Mouse (Mus musculus) forebrain, embryonic 15.5 days (tissue): ENCODE results near the gene Irak3. TPM values are rescaled to one million over a fixed set of nuclear protein-coding genes. Genes with fewer than 3 reads are reported as not detected.
"Not testable (repeated sequence)": the region's sequence is repeated elsewhere in the genome, so short reads cannot be mapped to it uniquely, and the experiment has no call there.

ENCODE experiments used
- ATAC-seq: fragments of 200-750 bp; cut with Nextera tagmentation; replicated peaks from 2 replicates; pipeline ENCODE4 v1.8.0; 2017; ENCODE audit warnings: mild to moderate bottlenecking, moderate TSS enrichment, moderate library complexity
- H3K27ac ChIP-seq: fragments of 300-500 bp; sonication (generic); replicated peaks from 2 replicates; pipeline ENCODE4 v1.5.1; 2015; ENCODE audit warnings: mild to moderate bottlenecking, inconsistent platforms
- H3K27me3 ChIP-seq: fragments of 300-500 bp; sonication (generic); 2 replicates; pipeline ENCODE4 v1.6.1; 2015; ENCODE audit warnings: inconsistent platforms
- H3K36me3 ChIP-seq: fragments of 300-500 bp; sonication (generic); 2 replicates; pipeline ENCODE4 v1.6.1; 2015; ENCODE audit warnings: mild to moderate bottlenecking, inconsistent platforms
- H3K4me1 ChIP-seq: fragments of 300-500 bp; sonication (generic); 2 replicates; pipeline ENCODE4 v1.6.1; 2015; ENCODE audit warnings: inconsistent platforms
- H3K4me2 ChIP-seq: fragments of 300-500 bp; sonication (generic); replicated peaks from 2 replicates; pipeline ENCODE4 v1.6.1; 2015; ENCODE audit warnings: mild to moderate bottlenecking, inconsistent platforms
- H3K4me3 ChIP-seq: fragments of 300-500 bp; sonication (generic); 2 replicates; pipeline ENCODE4 v1.5.1; 2015; ENCODE audit warnings: mild to moderate bottlenecking, inconsistent platforms
- H3K9ac ChIP-seq: fragments of 300-500 bp; sonication (generic); replicated peaks from 2 replicates; pipeline ENCODE4 v1.6.1; 2015; ENCODE audit warnings: mild to moderate bottlenecking, inconsistent platforms
- H3K9me3 ChIP-seq: fragments of 300-500 bp; sonication (generic); 2 replicates; pipeline ENCODE4 v1.6.1; 2016; ENCODE audit warnings: inconsistent platforms
- WGBS: fragments of 180-500 bp; shearing (Covaris S2); methylation state at CpG from one replicate; pipeline ENCODE4 v1.1.7; 2015; ENCODE audit warnings: mixed read lengths; 5-methylcytosine and 5-hydroxymethylcytosine counted together
- polyA plus RNA-seq: library from polyadenylated mRNA; unstranded; fragments of >200 nt; fragmentation: Nextera tagmentation; extraction: Ambion mirVana; gene quantifications from 2 replicates; pipeline ENCODE4 v1.2.1, GENCODE M21; 2015

Irak3 gene
- polyA plus RNA-seq, 1 experiment from 2014 or later: 0.19 TPM

DNA sequence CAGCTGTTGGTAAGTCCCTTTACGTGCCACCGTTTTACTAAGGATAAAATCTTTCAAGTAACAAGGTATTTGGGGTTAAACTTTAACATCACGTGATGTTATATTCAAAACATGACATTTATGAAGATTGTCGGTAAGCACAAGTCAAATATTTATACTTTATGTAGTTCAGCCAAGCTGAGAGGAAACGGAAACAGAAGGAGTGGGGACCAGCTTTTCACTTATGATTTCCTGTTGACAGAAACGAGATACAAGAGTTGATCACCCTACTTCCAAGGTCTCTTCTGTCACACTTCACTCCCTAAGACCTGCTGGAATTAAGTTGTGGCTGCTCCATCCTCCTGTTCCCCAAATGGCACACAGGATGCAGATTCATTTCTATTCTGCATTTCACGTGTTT lies 18.8 kb upstream of the Irak3 start:
- Histone ChIP-seq H3K27me3 (no peaks in the 10 kb centered on the region), H3K4me1 (no peaks in the 10 kb centered on the region), H3K36me3 (peaks cover 11% of the 10 kb centered on the region; the same call in 1 of the 2 replicates), H3K4me2 (no peak overlapping the region), H3K9ac (no peak overlapping the region), H3K4me3 (no peak overlapping the region), H3K9me3 (no peaks in the 10 kb centered on the region), H3K27ac (no peak overlapping the region)
- no peak for ATAC-seq
- 89% methylated on average over 7 of the region's 7 CpGs for WGBS

DNA sequence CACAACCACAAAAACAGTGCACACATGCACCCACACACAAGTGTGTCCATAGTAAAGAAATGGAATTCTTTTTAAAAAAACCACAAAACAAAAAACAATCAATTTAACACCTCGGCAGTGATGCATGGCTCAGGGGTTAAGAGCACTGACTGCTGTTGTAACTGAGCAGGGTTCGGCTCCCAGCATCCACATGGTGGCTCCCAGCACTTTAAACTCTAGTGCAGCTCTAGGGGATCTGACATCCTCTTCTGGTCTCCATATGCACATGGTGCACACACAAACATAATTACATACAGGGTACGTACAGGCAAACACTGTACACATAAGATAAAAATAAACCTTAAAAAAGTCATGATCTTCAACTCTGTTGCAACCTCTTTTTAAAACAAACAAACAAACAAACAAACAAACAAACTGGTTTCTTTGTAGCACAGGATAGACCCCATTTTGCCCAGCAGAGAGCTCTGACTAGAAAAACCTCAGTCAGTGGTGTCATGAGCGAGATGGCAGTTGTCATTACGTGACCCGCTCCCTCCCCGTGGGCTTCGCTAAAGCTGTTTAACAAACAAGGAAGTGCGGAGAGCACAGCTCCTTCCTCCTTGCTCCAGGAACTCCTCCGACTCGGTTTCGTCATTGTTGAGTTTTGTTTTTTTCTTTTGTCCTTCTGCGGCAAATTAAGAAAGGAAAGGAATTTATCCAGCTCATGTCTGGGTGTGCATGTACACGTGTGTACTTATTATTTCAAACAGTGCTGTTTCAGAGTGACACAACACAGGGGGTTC lies 17.8 kb upstream of the Irak3 start:
- WGBS: 89% methylated on average over 14 of the region's 14 CpGs
- Histone ChIP-seq H3K36me3 (peaks cover 11% of the 10 kb centered on the region; the same call in 1 of the 2 replicates), H3K27ac (no peak overlapping the region), H3K9me3 (no peaks in the 10 kb centered on the region), H3K27me3 (no peaks in the 10 kb centered on the region), H3K4me1 (no peaks in the 10 kb centered on the region), H3K9ac (no peak overlapping the region), H3K4me2 (no peak overlapping the region), H3K4me3 (no peak overlapping the region)
- ATAC-seq: no peak

DNA sequence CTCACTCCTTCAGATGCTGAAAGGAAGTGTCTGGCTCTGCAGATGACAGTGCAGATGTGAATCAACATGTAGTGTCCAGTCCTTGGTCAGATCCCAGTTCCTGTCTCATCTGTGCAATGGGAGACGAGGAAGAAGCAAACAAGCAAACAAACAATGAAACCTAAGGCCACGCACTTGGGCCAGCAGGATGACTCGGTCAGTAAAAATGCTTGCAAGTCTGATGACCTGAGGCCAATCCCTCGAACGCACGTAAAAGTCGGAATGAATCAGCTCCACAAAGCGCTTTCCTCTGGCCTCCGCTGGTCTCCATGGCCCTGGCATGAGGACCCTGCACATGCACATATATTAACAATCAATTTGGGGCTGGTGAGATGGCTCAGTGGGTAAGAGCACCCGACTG lies 17.1 kb upstream of the Irak3 start:
- no peak overlapping the region for H3K4me3 ChIP-seq
- H3K9ac ChIP-seq: no peak overlapping the region
- 94% methylated on average over 10 of the region's 10 CpGs for WGBS
- peaks cover 11% of the 10 kb centered on the region; the same call in 1 of the 2 replicates for H3K36me3 ChIP-seq
- H3K4me1 ChIP-seq: no peaks in the 10 kb centered on the region
- H3K4me2 ChIP-seq: no peak overlapping the region
- no peaks in the 10 kb centered on the region for H3K27me3 ChIP-seq
- no peaks in the 10 kb centered on the region for H3K9me3 ChIP-seq
- H3K27ac ChIP-seq: no peak overlapping the region
- ATAC-seq: no peak

DNA sequence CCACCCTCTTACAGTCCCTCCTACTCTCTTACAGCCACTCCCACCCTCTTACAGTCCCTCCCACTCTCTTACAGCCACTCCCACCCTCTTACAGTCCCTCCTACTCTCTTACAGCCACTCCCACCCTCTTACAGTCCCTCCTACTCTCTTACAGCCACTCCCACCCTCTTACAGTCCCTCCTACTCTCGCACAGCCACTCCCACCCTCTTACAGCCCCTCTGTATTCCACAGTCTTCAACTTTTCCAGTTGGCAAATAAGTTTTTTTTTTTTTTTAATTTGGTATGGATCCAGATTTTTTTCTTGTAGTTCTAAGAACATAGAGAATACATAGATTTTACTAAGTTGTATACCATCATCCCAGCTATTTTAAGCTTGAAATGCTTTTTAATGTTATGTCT lies 15.2 kb upstream of the Irak3 start:
- ATAC-seq, H3K4me2 ChIP-seq, H3K4me1 ChIP-seq, H3K9ac ChIP-seq, H3K4me3 ChIP-seq, H3K9me3 ChIP-seq, H3K27me3 ChIP-seq, H3K27ac ChIP-seq: not testable (repeated sequence)
- H3K36me3 ChIP-seq: peaks cover 11% of the 10 kb centered on the region; the same call in 1 of the 2 replicates
- WGBS: 90% methylated on average over 1 of the region's 1 CpGs

DNA sequence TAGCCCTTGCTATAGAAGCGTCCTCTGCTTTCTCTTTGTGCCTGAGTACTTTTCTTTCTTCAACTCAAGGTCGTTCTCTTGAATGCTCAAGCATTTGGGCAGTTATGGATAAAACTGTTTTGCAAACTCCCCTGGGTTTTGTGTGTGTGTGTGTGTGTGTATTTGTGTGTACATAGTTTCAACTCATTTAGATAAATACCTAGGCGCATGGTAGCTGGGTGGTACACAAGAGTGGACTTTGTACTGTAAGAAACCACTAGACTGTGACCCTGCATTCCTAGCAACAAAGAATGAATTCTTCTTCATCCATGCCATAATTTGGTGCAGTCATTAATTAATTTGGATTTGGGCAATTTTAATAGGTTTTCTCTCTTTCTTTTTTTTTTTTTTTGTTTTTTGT lies 8.2 kb upstream of the Irak3 start:
- Histone ChIP-seq H3K4me3 (peak overlapping the region; percentile 81; the same call in 1 of the 2 replicates), H3K9me3 (no peaks in the 10 kb centered on the region), H3K4me2 (0 out of 2 replicates have a peak overlapping the region, but pooled peaks have one; percentile 51), H3K36me3 (no peaks in the 10 kb centered on the region), H3K9ac (no peak overlapping the region), H3K27ac (no peak overlapping the region), H3K27me3 (no peaks in the 10 kb centered on the region), H3K4me1 (peaks cover 10% of the 10 kb centered on the region)
- no peak for ATAC-seq
- 84% methylated on average over 3 of the region's 3 CpGs for WGBS

DNA sequence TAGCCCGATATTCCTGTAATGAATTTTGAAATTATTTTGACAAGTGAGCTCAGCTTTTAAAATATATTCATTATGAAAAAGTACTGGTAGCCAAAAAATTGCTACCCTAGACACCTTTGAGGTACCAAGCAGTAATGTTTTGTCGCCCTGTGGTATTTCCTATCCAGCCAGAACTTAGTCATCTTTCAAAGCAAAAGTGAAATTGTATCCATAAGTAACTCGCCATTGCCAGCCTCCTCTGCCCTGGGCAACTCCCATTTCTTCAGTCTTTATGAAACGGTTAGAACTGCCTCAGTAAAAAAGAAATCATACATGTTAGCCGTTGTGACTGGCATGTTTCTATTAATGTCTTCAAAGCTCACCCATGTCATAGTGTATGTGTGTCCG lies 7.6 kb upstream of the Irak3 start:
- Histone ChIP-seq H3K27ac (no peak overlapping the region), H3K9me3 (no peaks in the 10 kb centered on the region), H3K36me3 (no peaks in the 10 kb centered on the region), H3K4me2 (peak overlapping the region; percentile 51), H3K4me1 (peaks cover 10% of the 10 kb centered on the region), H3K4me3 (peak overlapping the region; percentile 81), H3K27me3 (no peaks in the 10 kb centered on the region), H3K9ac (no peak overlapping the region)
- 75% methylated on average over 6 of the region's 6 CpGs for WGBS
- no peak for ATAC-seq

DNA sequence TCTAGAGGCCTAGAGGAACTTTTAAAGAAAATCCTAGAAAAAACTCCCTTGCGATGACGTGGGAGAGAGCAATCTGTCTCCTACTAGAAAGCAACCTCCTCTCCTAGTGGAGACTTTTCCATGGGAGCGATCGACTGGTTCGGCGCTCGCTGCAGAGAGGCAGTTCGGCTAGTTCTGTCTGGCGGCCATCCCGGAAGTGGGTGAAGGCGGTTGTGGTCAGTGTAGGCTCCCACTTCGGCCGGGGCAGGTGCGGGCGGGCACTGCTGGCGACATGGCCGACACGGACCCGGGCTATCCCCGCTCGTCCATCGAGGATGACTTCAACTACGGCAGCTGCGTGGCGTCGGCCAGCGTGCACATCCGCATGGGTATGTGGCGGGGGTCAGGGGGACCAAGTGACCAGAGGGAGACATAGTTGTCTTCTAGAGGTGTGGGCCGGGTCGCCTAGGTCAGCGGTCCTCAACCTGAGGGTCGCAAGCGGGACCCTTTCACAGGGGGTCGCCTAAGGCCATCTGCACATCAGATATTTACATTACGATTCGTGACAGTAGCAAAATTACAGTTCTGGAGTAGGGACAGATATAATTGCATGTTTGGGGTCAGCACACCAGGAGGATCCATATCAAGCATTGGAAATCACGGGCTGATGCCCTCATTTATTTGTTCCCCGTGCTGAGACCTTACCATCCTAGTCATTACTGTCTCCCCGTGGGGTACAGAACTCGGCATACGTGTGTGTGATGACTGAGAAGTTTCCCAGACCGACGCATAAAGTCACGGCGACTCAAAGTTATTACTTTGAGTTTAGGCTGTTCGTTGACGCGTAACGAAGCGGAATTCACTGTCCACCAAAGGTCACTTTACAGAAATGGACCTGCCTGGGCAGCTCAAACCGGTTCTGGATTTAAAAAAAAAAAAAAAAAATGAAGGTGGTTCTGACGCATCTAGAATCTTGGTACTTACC lies 6.9 kb upstream of the Irak3 start:
- Histone ChIP-seq H3K4me1 (peaks cover 10% of the 10 kb centered on the region), H3K4me2 (peak overlapping the region; percentile 51), H3K27ac (peak overlapping the region; percentile 20; the same call in 1 of the 2 replicates), H3K36me3 (no peaks in the 10 kb centered on the region), H3K4me3 (peak overlapping the region; percentile 81), H3K27me3 (no peaks in the 10 kb centered on the region), H3K9ac (peak overlapping the region; percentile 88), H3K9me3 (no peaks in the 10 kb centered on the region)
- peak; percentile 91 for ATAC-seq
- WGBS: 5% methylated on average over 53 of the region's 53 CpGs

DNA sequence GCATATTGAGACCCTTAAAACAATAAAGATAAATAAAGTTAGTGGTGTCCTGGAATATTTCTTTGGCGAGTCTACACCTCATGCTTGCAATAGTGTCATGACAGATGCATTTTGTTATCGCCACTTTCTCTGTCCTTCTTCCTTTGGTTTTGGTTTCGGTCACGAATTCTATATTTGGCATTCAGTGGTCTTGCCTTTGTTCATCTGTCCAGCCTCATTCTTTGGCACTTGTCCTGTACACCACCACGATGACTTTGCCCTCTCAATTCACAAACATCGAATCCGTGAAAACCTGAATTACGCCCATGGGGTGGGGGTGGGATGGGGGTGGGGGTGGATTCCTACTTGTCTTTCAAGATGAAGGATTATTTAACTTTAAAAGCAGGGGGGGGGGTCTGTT lies 6.1 kb upstream of the Irak3 start:
- H3K4me3 ChIP-seq: no peak overlapping the region
- H3K27ac ChIP-seq: no peak overlapping the region
- ATAC-seq: no peak
- no peak overlapping the region for H3K9ac ChIP-seq
- peaks cover 10% of the 10 kb centered on the region for H3K4me1 ChIP-seq
- no peaks in the 10 kb centered on the region for H3K36me3 ChIP-seq
- no peaks in the 10 kb centered on the region for H3K27me3 ChIP-seq
- no peak overlapping the region for H3K4me2 ChIP-seq
- WGBS: 93% methylated on average over 8 of the region's 8 CpGs
- H3K9me3 ChIP-seq: no peaks in the 10 kb centered on the region

DNA sequence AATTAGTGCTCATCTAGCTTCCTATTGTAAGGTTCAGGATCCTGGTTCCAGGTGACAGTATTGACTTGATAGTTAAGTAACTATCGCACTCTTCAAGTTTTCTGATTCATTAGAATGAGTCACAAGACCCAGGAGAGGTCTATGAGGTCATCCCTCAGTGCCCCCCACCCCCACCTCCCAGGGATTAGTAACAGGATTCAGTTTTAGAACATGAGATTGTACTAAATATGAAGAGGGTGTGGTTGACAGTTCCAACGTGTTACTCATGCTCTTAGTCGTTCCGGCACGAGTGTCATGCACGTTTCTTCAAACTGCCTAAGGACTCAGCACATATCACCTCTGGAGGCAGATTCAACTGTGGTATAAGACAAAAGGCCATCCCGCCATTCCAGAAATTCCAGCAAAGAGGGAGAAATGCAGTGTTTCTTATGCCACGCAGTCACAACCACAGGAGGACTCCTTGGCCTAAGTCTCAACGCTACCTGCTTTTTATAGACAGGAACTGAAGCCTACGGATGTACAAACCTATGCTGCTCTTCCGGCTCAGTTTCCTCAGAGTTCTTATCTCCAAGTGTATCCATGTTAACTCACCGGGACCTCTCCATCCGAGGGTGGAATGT lies 2.8 kb upstream of the Irak3 start:
- no peak overlapping the region for H3K9ac ChIP-seq
- H3K27me3 ChIP-seq: peaks cover 12% of the 10 kb centered on the region; the same call in 1 of the 2 replicates
- 84% methylated on average over 13 of the region's 13 CpGs for WGBS
- no peaks in the 10 kb centered on the region for H3K36me3 ChIP-seq
- H3K27ac ChIP-seq: no peak overlapping the region
- H3K9me3 ChIP-seq: no peaks in the 10 kb centered on the region
- no peak for ATAC-seq
- H3K4me1 ChIP-seq: peaks cover 16% of the 10 kb centered on the region
- H3K4me2 ChIP-seq: no peak overlapping the region
- H3K4me3 ChIP-seq: no peak overlapping the region

DNA sequence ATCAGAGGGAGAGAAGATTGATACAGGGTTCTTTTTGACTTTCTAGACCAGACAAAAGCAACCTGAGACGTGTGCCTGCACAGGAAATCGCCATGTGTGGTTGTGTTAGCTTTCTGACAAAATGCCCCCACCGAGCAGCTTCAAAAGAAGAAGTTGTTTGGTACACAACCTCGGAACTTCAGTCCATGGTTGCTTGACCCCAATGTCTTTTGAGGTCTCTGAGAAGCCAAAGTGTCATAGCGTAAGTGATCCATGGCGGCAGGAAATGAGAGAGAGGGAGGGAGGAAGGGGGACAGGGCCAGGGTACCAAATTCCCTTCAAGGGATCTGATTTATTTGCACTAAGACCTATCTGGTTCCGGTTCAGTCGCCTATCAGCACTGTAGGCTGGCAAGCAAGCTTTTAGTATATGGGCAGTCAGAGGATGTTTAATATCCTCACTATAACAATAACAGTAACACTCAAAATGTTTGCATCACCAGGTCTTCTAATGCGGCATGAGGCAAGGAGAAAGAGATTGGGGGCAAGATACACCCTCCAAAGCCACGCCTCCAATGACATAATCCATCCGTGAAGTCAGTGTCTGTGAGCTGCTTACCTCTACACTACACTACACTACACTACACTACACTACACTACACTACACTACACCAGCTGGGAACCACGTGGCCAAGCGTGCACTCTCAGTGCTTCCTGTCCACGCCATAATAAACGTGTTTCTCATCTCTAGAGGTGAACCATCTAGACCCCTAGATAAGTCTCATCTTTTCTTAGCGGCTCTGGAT lies 729 bp upstream of the Irak3 start:
- Histone ChIP-seq H3K36me3 (no peaks in the 10 kb centered on the region), H3K27me3 (peaks cover 12% of the 10 kb centered on the region; the same call in 1 of the 2 replicates), H3K4me3 (no peak overlapping the region), H3K9me3 (no peaks in the 10 kb centered on the region), H3K4me1 (peaks cover 9% of the 10 kb centered on the region), H3K4me2 (no peak overlapping the region), H3K9ac (no peak overlapping the region), H3K27ac (no peak overlapping the region)
- ATAC-seq: no peak
- 77% methylated on average over 16 of the region's 16 CpGs for WGBS

DNA sequence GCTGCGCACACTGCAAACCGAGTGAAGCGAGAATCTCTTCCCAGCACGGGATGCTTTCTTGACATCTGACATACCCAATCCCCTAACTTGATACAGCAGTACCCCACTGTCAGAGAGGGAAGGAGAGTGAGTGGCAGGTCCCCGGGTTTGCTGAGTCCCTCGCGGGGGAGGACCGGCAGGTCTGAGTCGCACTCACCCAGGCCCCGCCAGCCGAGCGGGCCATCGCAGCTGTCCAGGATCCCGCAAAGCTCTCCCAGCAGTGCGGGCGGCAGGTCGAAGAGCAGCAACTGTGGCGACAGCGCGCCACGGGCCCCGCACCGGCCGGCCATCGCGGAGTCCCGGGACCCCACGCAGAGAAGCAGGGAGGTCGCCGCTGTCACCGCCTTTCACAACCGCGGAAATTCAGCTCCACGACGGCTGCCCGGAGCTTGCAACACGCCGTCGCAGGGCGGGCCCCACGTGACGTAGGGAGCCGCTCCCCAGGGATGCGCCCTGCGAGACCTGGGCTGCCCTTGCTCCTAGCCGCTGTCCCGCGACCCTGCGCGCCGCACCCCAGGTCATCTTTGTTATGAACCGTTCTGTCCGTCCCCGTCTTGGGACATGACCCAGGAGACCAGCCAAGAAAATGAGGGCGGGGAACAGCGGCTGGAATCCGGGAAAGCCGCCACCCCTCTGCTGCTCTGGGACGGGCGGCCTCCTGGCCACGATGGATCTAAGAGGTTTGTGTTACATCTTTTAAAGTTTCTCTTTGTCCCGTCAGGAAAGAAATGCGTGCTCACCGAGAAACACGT lies 604 bp downstream of the Irak3 start, which contains the start of gene Tmbim4:
Gene Tmbim4, plus strand, starts transcription at position 460 of the 791 bp plus-strand sequence.
- H3K27ac ChIP-seq: no peak within 1 kb of the TSS
- H3K9ac ChIP-seq: peak within 1 kb of the TSS; percentile 27
- H3K4me2 ChIP-seq: peak within 1 kb of the TSS; percentile 83
- WGBS: under 1% methylated on average over 65 of the region's 65 CpGs
- H3K4me1 ChIP-seq: peaks cover 9% of the 10 kb centered on the region
- H3K27me3 ChIP-seq: peaks cover 12% of the 10 kb centered on the region; the same call in 1 of the 2 replicates
- H3K4me3 ChIP-seq: peak within 1 kb of the TSS; percentile 45
- H3K9me3 ChIP-seq: no peaks in the 10 kb centered on the region
- peak; percentile 60 for ATAC-seq
- no peaks in the 10 kb centered on the region for H3K36me3 ChIP-seq
